Mouse (Mus musculus) forebrain, embryonic 12.5 days (tissue): ENCODE data around the gene Olfr99. TPM values are rescaled to one million over a fixed set of nuclear protein-coding genes. Genes with fewer than 3 reads are reported as not detected.
A peak's percentile ranks its signal among the peaks of the same experiment; 100 is the strongest.

Experiments
- ATAC-seq: fragments of 200-750 bp; cut with Nextera tagmentation; 2 replicates; pipeline ENCODE4 v1.8.0; 2017; ENCODE audit warnings: moderate TSS enrichment; ENCODE audit not compliant: low FRiP score
- H3K27ac ChIP-seq: fragments of 300-500 bp; sonication (generic); 2 replicates; pipeline ENCODE4 v1.5.1; 2016; ENCODE audit warnings: mild to moderate bottlenecking
- H3K27me3 ChIP-seq: fragments of 300-500 bp; sonication (generic); 2 replicates; pipeline ENCODE4 v1.6.1; 2016; ENCODE audit warnings: mild to moderate bottlenecking
- H3K36me3 ChIP-seq: fragments of 300-500 bp; sonication (generic); replicated peaks from 2 replicates; pipeline ENCODE4 v1.6.1; 2016; ENCODE audit warnings: mild to moderate bottlenecking
- H3K4me1 ChIP-seq: fragments of 300-500 bp; sonication (generic); 2 replicates; pipeline ENCODE4 v1.6.1; 2016
- H3K4me2 ChIP-seq: fragments of 300-500 bp; sonication (generic); 2 replicates; pipeline ENCODE4 v1.6.1; 2016; ENCODE audit warnings: mild to moderate bottlenecking, moderate library complexity
- H3K4me3 ChIP-seq: fragments of 300-500 bp; sonication (generic); replicated peaks from 2 replicates; pipeline ENCODE4 v1.5.1; 2016; ENCODE audit warnings: mild to moderate bottlenecking
- H3K9ac ChIP-seq: fragments of 300-500 bp; sonication (generic); 2 replicates; pipeline ENCODE4 v1.6.1; 2016; ENCODE audit warnings: mild to moderate bottlenecking
- H3K9me3 ChIP-seq: fragments of 300-500 bp; sonication (generic); 2 replicates; pipeline ENCODE4 v1.6.1; 2016
- WGBS: fragments of 180-500 bp; shearing (Covaris S2); methylation state at CpG from one replicate; pipeline ENCODE4 v1.1.7; 2016; 5-methylcytosine and 5-hydroxymethylcytosine counted together
- polyA plus RNA-seq: library from polyadenylated mRNA; unstranded; fragments of >200 nt; fragmentation: Nextera tagmentation; extraction: Ambion mirVana; gene quantifications from 2 replicates; pipeline ENCODE4 v1.2.1, GENCODE M21; 2016

Olfr99 gene
- polyA plus RNA-seq = not detected in 2 replicates

DNA sequence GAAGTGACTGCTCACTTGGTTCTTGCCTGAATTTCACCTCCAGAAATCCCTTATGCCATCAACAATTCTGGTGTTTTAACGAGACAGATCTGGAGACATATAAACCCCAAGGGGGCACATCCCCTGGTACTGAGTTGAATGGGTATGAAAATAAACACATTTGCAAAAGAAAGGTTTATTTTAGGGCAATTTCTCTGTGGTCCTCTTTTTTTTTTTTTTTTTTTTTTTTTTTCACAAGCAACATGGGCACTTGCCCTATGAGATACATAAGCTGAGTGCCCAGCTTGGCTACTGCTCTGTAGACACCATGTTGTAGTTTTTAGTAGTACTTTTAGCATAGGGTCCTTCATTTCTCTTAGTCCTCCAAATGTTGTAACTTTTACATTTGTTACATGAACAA, at the start of gene Olfr99:
Gene Olfr99 (minus strand): TSS at position 101 of the 400 bp plus-strand sequence.
- Histone ChIP-seq H3K27me3 (no peaks in the 10 kb centered on the region), H3K4me3 (no peak within 1 kb of the TSS), H3K9ac (no peak within 1 kb of the TSS), H3K36me3 (no peaks in the 10 kb centered on the region), H3K9me3 (no peaks in the 10 kb centered on the region), H3K27ac (no peak within 1 kb of the TSS), H3K4me1 (no peaks in the 10 kb centered on the region), H3K4me2 (no peak within 1 kb of the TSS)
- no peak for ATAC-seq
- 81% methylated on average over 1 of the region's 1 CpGs for WGBS

DNA sequence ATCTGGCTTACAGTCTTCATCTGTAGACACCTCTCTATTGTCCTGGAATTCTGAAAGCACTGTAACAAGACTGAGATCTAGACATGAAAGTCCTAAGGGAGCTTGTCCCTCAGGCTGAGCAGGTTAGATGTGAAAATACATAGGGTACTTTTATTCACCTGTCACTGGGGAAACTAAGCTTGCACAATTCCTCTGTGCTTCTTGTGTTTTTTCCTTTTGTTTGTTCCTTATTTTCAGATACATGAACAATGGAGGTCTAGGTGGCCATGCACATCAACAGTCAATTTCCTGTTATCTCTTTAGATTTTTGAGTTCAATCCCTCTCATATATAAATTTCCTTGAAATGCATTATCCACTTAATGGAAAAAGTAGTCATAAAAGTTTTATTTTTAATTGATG, 33.7 kb upstream of the Olfr99 start, which contains the start of gene Olfr102:
Gene Olfr102 (minus strand): TSS at position 101 of the 400 bp plus-strand sequence.
- Histone ChIP-seq H3K4me2 (no peak within 1 kb of the TSS), H3K27me3 (no peaks in the 10 kb centered on the region), H3K9me3 (no peaks in the 10 kb centered on the region), H3K4me3 (no peak within 1 kb of the TSS), H3K36me3 (no peaks in the 10 kb centered on the region), H3K27ac (no peak within 1 kb of the TSS), H3K4me1 (no peaks in the 10 kb centered on the region), H3K9ac (no peak within 1 kb of the TSS)
- ATAC-seq = no peak

DNA sequence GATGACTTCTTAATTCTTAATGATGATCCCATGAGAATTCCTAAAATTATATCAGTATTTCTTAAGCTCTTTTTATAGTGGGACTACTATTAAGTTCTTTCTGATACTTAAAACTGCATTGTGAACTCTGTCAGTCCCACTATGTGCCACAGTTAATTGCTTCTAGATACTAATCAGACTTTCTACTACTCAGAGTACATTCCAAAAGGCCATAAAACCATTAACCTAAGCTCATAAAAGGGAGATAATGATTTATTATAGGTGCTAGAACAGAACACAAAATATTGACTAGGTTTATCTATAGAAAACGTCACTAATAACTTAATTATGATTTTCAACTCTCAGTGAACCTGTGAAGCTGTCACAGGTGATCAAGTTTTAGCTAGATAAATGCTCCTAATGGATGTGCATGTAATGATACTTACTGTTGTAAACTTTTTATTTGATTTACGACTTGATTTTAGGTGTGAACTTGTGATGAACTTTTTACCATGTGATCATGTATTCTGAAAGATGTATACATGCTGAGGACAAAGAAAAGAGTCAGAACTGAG, 27.0 kb upstream of the Olfr99 start:
- no peak overlapping the region for H3K4me3 ChIP-seq
- H3K9ac ChIP-seq = no peak overlapping the region
- H3K9me3 ChIP-seq = no peaks in the 10 kb centered on the region
- no peaks in the 10 kb centered on the region for H3K36me3 ChIP-seq
- ATAC-seq = no peak
- H3K4me2 ChIP-seq = no peak overlapping the region
- no peaks in the 10 kb centered on the region for H3K27me3 ChIP-seq
- H3K27ac ChIP-seq = no peak overlapping the region
- WGBS = 52% methylated on average over 2 of the region's 2 CpGs
- no peaks in the 10 kb centered on the region for H3K4me1 ChIP-seq

DNA sequence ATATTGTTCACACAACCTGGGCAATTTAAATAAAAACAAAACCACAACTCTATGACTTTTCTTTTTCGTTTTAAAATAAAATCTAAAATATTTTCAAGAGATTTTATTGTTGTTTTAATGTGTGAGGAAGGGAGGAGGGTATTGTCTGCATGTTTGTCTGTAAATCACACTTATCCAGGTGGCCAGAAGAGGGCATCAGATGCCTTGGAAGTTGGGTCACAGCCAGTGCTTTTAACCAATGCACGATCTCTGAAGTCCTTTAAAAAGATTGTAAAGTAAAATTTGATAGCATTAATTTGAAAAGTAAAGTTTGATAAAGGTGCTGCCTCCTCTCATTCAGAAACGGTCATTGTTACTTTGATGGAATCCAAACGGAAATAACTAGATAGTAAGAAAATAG, 25.2 kb upstream of the Olfr99 start:
- Histone ChIP-seq H3K27me3 (no peaks in the 10 kb centered on the region), H3K4me1 (no peaks in the 10 kb centered on the region), H3K36me3 (no peaks in the 10 kb centered on the region), H3K9me3 (no peaks in the 10 kb centered on the region), H3K4me3 (no peak overlapping the region), H3K9ac (no peak overlapping the region), H3K27ac (no peak overlapping the region), H3K4me2 (no peak overlapping the region)
- 51% methylated on average over 4 of the region's 4 CpGs for WGBS
- no peak for ATAC-seq

DNA sequence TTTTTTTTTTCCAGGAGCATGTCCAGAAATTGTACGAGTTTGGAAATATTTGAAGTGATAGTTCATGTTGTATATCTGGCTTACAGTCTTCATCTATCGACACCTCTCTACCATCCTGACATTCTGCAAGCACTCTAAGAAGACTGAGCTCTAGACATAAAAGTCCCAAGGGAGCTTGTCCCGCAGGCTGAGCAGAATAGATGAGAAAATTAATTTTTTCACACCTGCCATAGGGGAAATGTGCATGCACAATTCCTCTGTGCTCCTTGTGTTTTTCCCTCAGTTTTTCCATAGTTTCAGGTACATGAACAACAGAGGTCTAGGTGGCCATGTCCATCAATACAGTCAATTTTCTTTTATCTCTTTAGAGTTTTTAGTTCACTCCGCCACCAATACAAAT, 21.0 kb upstream of the Olfr99 start, which contains the start of gene Olfr101:
Gene Olfr101 (minus strand): TSS at position 101 of the 400 bp plus-strand sequence.
- no peaks in the 10 kb centered on the region for H3K27me3 ChIP-seq
- no peaks in the 10 kb centered on the region for H3K9me3 ChIP-seq
- no peak for ATAC-seq
- no peak within 1 kb of the TSS for H3K4me3 ChIP-seq
- WGBS = 84% methylated on average over 4 of the region's 4 CpGs
- H3K27ac ChIP-seq = no peak within 1 kb of the TSS
- H3K36me3 ChIP-seq = no peaks in the 10 kb centered on the region
- no peak within 1 kb of the TSS for H3K4me2 ChIP-seq
- H3K4me1 ChIP-seq = no peaks in the 10 kb centered on the region
- H3K9ac ChIP-seq = no peak within 1 kb of the TSS

DNA sequence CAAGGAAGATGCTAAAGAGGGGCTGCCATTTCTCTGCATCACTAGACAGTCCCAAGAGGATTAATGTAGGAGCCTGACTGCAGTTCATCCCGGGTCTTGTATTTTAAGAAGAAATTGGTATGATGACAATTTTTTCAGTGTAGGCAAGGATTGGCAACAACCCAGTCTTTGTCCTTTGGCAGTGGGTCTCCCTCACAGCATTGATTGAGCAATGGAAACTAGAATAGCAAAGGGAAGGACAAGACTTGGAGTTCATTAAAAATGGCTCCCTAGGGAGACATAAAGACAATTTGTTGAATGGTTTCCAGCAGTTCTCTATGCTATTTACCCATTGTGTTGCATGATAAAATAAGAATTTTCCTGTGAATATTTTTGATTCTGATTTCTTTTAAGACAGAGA, 2.9 kb downstream of the Olfr99 start:
- no peak overlapping the region for H3K9ac ChIP-seq
- ATAC-seq = no peak
- no peak overlapping the region for H3K4me3 ChIP-seq
- H3K27ac ChIP-seq = no peak overlapping the region
- H3K27me3 ChIP-seq = no peaks in the 10 kb centered on the region
- no peaks in the 10 kb centered on the region for H3K9me3 ChIP-seq
- H3K4me1 ChIP-seq = no peaks in the 10 kb centered on the region
- 74% methylated on average over 1 of the region's 1 CpGs for WGBS
- H3K36me3 ChIP-seq = no peaks in the 10 kb centered on the region
- no peak overlapping the region for H3K4me2 ChIP-seq

DNA sequence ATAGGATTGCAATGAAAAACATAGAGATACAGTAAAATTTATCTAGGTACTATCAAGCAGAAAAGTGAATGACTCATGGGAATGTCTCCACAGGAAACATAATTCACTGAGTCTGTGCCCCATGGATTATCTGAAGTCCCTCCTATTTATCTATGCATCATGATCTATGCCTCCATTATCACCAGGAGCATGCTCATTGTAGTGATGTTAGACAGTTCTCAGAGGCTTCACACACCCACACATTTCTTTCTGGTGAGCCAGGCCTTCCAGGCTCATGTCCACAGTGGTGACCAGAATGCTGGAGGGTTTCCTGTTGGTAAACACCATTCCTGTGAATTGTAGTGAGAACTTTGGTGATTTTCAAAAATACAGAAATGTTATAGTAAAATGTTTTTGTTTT, 6.7 kb downstream of the Olfr99 start:
- no peak for ATAC-seq

DNA sequence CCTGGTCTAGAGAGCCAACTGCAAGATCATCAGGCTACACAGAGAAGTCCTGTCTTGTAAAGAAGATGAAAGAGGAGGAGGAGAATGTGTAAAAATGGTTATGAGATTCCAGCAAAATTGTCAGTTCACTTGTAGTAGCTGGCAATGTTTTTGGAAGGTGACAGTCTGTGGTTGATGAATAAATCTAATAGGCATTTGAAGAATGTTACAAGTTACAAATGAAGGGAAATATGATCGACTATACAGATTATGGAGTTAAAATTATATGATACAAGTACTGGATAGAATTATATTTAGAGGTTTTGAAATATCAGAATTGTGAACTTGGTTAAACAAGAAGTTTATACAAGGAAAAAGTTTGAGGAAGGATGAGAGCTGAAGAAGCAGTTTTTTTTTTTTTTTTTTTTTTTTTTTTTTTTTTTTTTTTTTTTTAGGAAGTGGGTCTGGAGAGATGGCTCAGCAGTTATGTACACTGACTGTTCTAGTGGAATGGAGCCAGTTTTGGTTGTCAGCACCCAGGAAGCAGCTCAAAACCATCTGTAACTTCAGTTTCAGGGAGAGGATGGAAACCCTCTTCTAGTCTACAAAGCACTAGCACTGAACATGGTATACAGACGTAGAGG, 7.5 kb downstream of the Olfr99 start:
- H3K36me3 ChIP-seq = no peaks in the 10 kb centered on the region
- 77% methylated on average over 2 of the region's 2 CpGs for WGBS
- H3K4me2 ChIP-seq = no peak overlapping the region
- no peak for ATAC-seq
- no peak overlapping the region for H3K4me3 ChIP-seq
- no peaks in the 10 kb centered on the region for H3K4me1 ChIP-seq
- no peak overlapping the region for H3K9ac ChIP-seq
- H3K27me3 ChIP-seq = peaks cover 7% of the 10 kb centered on the region; the same call in 1 of the 2 replicates
- H3K9me3 ChIP-seq = no peaks in the 10 kb centered on the region
- H3K27ac ChIP-seq = no peak overlapping the region

More for the DNA sequence above, 6.7 kb downstream of the Olfr99 start:
- no peaks in the 10 kb centered on the region for H3K9me3 ChIP-seq
- no peak overlapping the region for H3K4me2 ChIP-seq
- no peaks in the 10 kb centered on the region for H3K36me3 ChIP-seq
- no peak overlapping the region for H3K27ac ChIP-seq
- H3K4me3 ChIP-seq = no peak overlapping the region
- no peaks in the 10 kb centered on the region for H3K4me1 ChIP-seq
- no peak overlapping the region for H3K9ac ChIP-seq
- H3K27me3 ChIP-seq = no peaks in the 10 kb centered on the region

DNA sequence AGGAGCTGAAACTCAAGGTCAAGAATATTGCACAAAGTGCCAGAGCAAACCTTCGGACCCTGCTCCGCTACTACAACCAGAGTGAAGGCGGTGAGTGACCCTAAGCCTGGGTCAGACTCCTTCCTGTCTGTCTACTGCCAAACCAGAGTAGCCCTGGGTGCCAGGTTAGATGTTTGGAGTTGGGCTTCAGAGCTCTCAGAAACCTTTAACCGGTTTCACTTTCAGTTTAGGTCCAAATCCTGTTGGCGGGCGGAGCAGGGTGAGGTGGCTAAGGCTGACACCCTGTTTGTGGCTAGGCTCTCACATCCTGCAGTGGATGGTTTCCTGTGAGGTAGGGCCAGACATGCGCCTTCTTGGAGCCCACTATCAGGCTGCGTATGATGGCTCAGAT, 12.6 kb downstream of the Olfr99 start:
- ATAC-seq = peak; percentile 22; the same call in 1 of the 2 replicates

DNA sequence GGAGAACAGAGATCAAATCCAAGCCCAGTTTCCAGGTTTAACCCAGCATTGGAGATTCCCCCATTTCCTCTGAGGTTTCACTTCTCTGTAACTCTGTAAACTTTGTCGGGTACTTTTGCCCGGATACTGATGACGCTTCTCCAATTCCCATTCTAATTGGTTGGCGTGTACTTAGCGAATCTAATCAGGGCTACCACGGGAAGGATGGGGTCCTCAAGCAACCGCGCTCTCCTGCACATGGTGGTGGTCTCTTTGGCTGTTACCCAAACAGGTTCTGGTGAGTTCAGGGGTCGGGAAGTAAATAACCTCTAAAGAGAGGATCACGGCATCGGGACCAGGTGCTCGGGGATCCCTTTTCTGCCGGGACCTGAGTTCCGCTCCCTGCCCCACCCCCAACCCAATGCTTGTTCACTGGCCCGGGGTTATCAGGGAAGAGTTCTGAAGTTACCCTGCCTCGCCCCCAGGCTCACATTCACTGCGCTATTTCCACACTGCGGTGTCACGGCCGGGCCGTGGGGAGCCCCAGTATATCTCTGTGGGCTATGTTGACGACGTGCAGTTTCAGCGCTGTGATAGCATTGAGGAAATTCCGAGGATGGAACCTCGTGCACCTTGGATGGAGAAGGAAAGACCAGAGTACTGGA, 13.1 kb downstream of the Olfr99 start, which contains the start of gene H2-M3:
Gene H2-M3 (plus strand): TSS at position 163 of the 644 bp plus-strand sequence.
- Histone ChIP-seq H3K4me2 (peak within 1 kb of the TSS; percentile 81), H3K9ac (peak within 1 kb of the TSS; percentile 38; the same call in 1 of the 2 replicates), H3K4me1 (no peaks in the 10 kb centered on the region), H3K27ac (no peak within 1 kb of the TSS), H3K9me3 (no peaks in the 10 kb centered on the region), H3K4me3 (peak within 1 kb of the TSS; percentile 46), H3K27me3 (peaks cover 8% of the 10 kb centered on the region; the same call in 1 of the 2 replicates), H3K36me3 (no peaks in the 10 kb centered on the region)
- 6% methylated on average over 26 of the region's 26 CpGs for WGBS
- peak; percentile 97 for ATAC-seq

More for the DNA sequence above, 12.6 kb downstream of the Olfr99 start:
- H3K36me3 ChIP-seq = no peaks in the 10 kb centered on the region
- peaks cover 8% of the 10 kb centered on the region; the same call in 1 of the 2 replicates for H3K27me3 ChIP-seq
- no peaks in the 10 kb centered on the region for H3K9me3 ChIP-seq
- H3K4me2 ChIP-seq = peak overlapping the region; percentile 81
- no peak overlapping the region for H3K27ac ChIP-seq
- 0 out of 2 replicates have a peak overlapping the region, but pooled peaks have one; percentile 38 for H3K9ac ChIP-seq
- 67% methylated on average over 8 of the region's 8 CpGs for WGBS
- peak overlapping the region; percentile 46 for H3K4me3 ChIP-seq
- no peaks in the 10 kb centered on the region for H3K4me1 ChIP-seq

DNA sequence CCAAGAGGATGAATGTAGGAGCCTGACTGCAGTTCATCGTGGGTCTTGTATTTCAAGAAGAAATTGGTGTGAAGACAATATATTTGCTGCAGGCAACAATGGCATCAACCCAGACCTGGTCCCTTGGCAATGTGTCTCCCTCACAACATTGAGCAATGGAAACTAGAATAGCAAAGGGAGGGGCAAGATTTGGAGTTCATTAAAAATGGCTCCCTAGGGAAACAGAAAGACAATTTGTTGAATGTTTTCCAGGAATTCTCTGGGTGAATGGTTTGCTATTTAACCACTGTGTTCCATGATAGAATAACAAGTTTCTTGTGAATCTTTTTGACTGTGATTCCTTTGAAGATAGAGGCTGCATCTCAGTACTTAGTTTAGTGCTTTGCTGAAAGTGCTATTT, 19.6 kb downstream of the Olfr99 start, which contains the start of gene Olfr98:
Gene Olfr98 (minus strand): TSS at position 124 of the 400 bp plus-strand sequence.
- Histone ChIP-seq H3K27me3 (no peaks in the 10 kb centered on the region), H3K4me3 (no peak within 1 kb of the TSS), H3K27ac (no peak within 1 kb of the TSS), H3K9ac (no peak within 1 kb of the TSS), H3K4me2 (no peak within 1 kb of the TSS), H3K9me3 (no peaks in the 10 kb centered on the region), H3K36me3 (no peaks in the 10 kb centered on the region), H3K4me1 (no peaks in the 10 kb centered on the region)
- 82% methylated on average over 1 of the region's 1 CpGs for WGBS
- no peak for ATAC-seq

DNA sequence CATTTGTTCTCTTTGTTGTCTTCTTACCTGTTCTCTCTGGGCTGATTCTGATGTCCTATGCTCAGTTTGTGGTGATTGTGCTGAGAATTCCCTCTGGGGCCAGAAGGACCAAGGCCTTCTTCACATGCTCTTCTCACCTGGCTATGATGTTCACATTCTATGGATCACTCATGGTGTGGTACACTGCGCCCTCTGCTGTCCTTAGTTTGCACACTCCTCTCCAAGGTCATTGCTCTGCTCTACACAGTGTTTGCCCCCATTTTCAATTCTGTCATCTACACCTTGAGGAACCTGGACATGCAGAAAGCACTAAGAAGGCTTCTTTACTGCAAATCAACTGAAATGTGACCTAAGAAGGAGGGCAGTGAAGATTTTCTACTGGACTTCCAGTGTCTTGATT, 32.7 kb downstream of the Olfr99 start:
- WGBS = 0% methylated on average over 1 of the region's 1 CpGs
- no peak overlapping the region for H3K9ac ChIP-seq

More for the DNA sequence above, 32.7 kb downstream of the Olfr99 start:
- Histone ChIP-seq H3K4me2 (no peak overlapping the region), H3K4me3 (no peak overlapping the region), H3K9me3 (no peaks in the 10 kb centered on the region), H3K36me3 (no peaks in the 10 kb centered on the region), H3K27me3 (no peaks in the 10 kb centered on the region), H3K27ac (no peak overlapping the region), H3K4me1 (no peaks in the 10 kb centered on the region)
- ATAC-seq = no peak
